Mouse (Mus musculus) embryonic facial prominence, embryonic 10.5 days (tissue): ENCODE measurements at regions not wholly inside any gene's neighbourhood (a gene's known extent, or its start where the extent isn't known, plus 50 kb on each side); places are given as distances from the start of the nearest gene placed in this dataset.
A peak's percentile ranks its signal among the peaks of the same experiment; 100 is the strongest.
"Not testable (repeated sequence)": the region's sequence is repeated elsewhere in the genome, so short reads cannot be mapped to it uniquely, and the experiment has no call there.

Experiments used
- DNase-seq: peaks from one replicate; pipeline ENCODE4 v3.0.0-alpha.2; 2017; ENCODE audit warnings: low spot score
- H3K27ac ChIP-seq: fragments of 300-500 bp; sonication (generic); replicated peaks from 2 replicates; pipeline ENCODE4 v1.5.1; 2016; ENCODE audit warnings: mild to moderate bottlenecking
- H3K27me3 ChIP-seq: fragments of 300-500 bp; sonication (generic); replicated peaks from 2 replicates; pipeline ENCODE4 v1.6.1; 2016; ENCODE audit warnings: low read depth, mild to moderate bottlenecking; ENCODE audit not compliant: poor library complexity, severe bottlenecking
- H3K36me3 ChIP-seq: fragments of 300-500 bp; sonication (generic); replicated peaks from 2 replicates; pipeline ENCODE4 v1.6.1; 2016; ENCODE audit warnings: mild to moderate bottlenecking, moderate library complexity
- H3K4me1 ChIP-seq: fragments of 300-500 bp; sonication (generic); 2 replicates; pipeline ENCODE4 v1.6.1; 2016
- H3K4me3 ChIP-seq: fragments of 300-500 bp; sonication (generic); 2 replicates; pipeline ENCODE4 v1.5.1; 2016; ENCODE audit warnings: mild to moderate bottlenecking, moderate library complexity
- H3K9me3 ChIP-seq: fragments of 300-500 bp; sonication (generic); 2 replicates; pipeline ENCODE4 v1.6.1; 2016; ENCODE audit warnings: mild to moderate bottlenecking
- WGBS: fragments of 180-500 bp; shearing (Covaris S2); methylation state at CpG from one replicate; pipeline ENCODE4 v1.1.7; 2016; 5-methylcytosine and 5-hydroxymethylcytosine counted together

DNA sequence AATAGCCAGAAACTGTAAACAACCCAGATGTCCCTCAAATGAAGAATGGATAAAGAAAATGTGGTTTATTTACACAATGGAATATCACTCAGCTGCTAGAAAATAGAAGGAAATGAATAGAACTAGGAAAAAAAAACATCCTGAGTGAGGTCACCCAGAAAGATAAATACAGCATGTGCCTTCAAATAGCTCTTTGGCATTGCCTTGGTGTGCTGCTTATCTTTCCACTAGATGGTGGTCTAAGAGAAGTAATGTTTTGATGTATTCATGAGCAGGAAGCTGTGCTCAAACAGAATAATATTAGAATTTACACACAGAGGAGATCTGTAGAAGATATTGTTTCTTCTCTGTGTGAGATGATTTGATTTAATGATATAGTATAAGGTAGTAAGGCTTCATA lies 78.8 kb downstream of the Zfp619 start:
- Histone ChIP-seq H3K27me3 (no peaks in the 10 kb centered on the region), H3K9me3 (no peaks in the 10 kb centered on the region), H3K27ac (no peak overlapping the region), H3K4me1 (no peaks in the 10 kb centered on the region), H3K36me3 (no peaks in the 10 kb centered on the region), H3K4me3 (no peak overlapping the region)
- DNase-seq, result no peak

DNA sequence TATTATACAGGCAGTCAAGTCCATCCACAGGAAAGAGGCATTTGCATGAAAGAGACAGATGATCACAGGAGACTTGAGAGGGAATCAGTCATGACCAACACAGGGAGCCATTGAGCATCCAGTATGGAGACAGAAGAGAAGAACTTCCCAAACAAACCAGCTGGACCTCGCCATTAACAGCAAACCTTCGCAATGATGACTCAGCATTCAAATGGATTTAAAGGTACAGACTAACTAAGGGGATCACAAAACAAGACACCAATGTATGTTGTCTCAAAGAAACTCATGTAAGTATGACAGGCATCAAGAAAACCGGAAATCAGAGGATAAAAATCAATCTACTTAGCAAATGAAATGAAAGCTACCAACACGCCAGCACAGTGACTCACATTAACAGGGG lies 96.2 kb downstream of the Zfp619 start:
- H3K27ac ChIP-seq, result no peak overlapping the region
- no peak for DNase-seq
- no peak overlapping the region for H3K4me3 ChIP-seq
- H3K9me3 ChIP-seq, result no peaks in the 10 kb centered on the region
- no peaks in the 10 kb centered on the region for H3K4me1 ChIP-seq
- no peaks in the 10 kb centered on the region for H3K27me3 ChIP-seq
- H3K36me3 ChIP-seq, result no peaks in the 10 kb centered on the region
- 82% methylated on average over 4 of the region's 4 CpGs for WGBS

DNA sequence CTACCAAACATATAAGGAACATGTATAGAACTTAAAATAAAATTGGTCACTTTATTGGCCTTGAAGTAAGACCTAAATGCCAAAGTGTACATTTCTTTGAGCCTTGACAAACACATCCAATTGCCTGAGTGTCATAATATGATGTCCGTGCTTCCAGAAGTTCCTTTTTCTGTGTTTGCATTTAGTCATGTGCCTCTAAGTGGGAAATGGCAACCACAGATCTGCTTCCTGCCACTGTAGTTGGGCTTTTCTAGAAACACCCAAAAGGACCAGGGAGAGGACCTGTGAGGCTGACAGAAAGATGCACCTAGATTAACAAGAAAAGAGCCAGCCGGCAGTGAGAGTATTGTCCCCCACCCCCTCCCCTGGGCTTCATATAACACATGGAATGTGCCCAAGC lies 97.5 kb downstream of the Zfp619 start:
- Histone ChIP-seq H3K4me1 (no peaks in the 10 kb centered on the region), H3K36me3 (no peaks in the 10 kb centered on the region), H3K9me3 (no peaks in the 10 kb centered on the region), H3K4me3 (no peak overlapping the region), H3K27ac (no peak overlapping the region), H3K27me3 (no peaks in the 10 kb centered on the region)
- no peak for DNase-seq
- WGBS, result 87% methylated on average over 2 of the region's 2 CpGs

DNA sequence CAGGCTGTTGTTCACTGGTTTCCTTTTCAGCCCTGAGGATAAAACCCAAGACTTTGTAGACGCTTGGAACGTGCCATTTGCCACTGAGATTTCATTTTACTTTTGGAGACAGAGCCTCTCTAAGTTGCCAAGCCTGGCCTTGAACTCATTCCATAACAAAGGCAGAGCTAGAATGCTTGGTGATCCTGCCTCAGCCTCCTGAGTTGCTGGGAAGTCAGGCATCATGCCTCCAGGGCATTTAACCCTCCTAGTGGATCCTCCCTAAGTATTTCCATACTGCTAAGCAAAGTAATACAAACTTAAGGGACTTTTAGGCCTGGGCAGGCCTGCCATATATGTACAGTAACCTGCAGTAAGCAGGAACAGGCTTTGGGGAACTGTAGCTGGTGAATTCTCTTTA lies 104.2 kb downstream of the Zfp619 start:
- H3K36me3 ChIP-seq, result no peaks in the 10 kb centered on the region
- H3K27ac ChIP-seq, result no peak overlapping the region
- 86% methylated on average over 2 of the region's 2 CpGs for WGBS
- H3K4me3 ChIP-seq, result no peak overlapping the region
- no peak for DNase-seq
- no peaks in the 10 kb centered on the region for H3K9me3 ChIP-seq
- no peaks in the 10 kb centered on the region for H3K4me1 ChIP-seq
- no peaks in the 10 kb centered on the region for H3K27me3 ChIP-seq

DNA sequence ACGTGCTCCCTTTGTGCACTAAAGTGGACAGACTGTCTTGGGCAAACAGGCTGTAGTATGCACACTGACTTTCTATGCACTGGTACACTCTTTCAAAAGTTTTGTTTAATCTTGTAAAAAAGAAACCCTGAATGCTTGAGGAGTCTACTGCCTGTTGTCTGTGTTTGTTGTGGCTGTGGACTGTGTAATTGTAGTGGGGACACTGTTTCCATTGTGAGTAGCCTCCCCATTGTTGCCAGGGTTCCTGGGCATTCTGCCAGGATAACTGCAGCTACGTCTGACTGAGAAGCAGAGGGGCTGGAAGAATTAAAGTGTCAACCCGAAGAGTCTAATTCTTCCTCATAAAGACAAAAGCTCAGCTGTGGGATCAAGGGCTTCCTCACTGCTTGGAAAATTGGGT lies 115.3 kb downstream of the Zfp619 start:
- Histone ChIP-seq H3K27ac (no peak overlapping the region), H3K4me3 (no peak overlapping the region), H3K27me3 (no peaks in the 10 kb centered on the region), H3K4me1 (no peaks in the 10 kb centered on the region), H3K9me3 (no peaks in the 10 kb centered on the region), H3K36me3 (no peaks in the 10 kb centered on the region)
- no peak for DNase-seq
- 52% methylated on average over 3 of the region's 3 CpGs for WGBS

DNA sequence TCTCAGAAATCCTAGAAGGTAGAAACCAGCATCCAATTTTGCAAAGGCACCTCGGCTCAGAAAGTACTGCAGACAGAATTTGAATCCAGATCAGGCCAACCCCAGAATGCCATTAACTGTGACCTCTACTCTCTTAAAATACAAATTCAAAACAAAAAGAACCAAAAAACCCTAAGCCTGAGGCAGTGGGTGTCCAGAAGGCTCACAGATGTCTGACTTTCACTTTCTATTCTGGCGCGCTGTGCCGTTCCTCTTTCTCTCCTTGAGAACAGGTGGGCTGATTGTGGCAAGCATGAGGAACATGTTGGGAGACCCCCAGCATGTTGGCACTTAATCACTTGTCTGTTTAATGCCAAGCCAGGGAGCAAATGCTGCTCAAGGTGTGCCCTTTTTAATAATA lies 124.8 kb downstream of the Zfp619 start:
- H3K9me3 ChIP-seq, result no peaks in the 10 kb centered on the region
- no peak overlapping the region for H3K4me3 ChIP-seq
- no peaks in the 10 kb centered on the region for H3K36me3 ChIP-seq
- H3K4me1 ChIP-seq, result no peaks in the 10 kb centered on the region
- H3K27ac ChIP-seq, result no peak overlapping the region
- 92% methylated on average over 4 of the region's 4 CpGs for WGBS
- no peaks in the 10 kb centered on the region for H3K27me3 ChIP-seq
- no peak for DNase-seq

DNA sequence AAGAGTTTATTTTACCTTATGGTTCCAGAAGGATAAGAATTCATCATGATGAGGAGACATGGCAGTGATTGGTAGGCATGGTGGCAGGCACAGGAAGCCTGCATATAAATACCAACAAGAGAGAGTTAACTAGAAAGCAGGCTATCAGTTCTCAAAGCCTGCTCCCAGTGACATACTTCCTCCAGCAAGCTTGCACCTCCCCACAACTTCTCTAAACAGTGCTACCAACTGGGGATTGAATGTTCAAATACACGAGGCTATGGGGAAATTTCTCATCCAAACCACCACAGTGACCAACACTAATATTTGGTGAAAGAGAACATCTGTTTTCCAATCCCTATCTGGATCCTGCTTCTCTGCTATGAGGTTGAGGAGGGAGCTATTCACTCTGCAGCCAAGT lies 125.8 kb downstream of the Zfp619 start:
- 60% methylated on average over 1 of the region's 1 CpGs for WGBS
- Histone ChIP-seq H3K4me3 (no peak overlapping the region), H3K27me3 (no peaks in the 10 kb centered on the region), H3K9me3 (no peaks in the 10 kb centered on the region), H3K36me3 (no peaks in the 10 kb centered on the region), H3K27ac (no peak overlapping the region), H3K4me1 (no peaks in the 10 kb centered on the region)
- no peak for DNase-seq

DNA sequence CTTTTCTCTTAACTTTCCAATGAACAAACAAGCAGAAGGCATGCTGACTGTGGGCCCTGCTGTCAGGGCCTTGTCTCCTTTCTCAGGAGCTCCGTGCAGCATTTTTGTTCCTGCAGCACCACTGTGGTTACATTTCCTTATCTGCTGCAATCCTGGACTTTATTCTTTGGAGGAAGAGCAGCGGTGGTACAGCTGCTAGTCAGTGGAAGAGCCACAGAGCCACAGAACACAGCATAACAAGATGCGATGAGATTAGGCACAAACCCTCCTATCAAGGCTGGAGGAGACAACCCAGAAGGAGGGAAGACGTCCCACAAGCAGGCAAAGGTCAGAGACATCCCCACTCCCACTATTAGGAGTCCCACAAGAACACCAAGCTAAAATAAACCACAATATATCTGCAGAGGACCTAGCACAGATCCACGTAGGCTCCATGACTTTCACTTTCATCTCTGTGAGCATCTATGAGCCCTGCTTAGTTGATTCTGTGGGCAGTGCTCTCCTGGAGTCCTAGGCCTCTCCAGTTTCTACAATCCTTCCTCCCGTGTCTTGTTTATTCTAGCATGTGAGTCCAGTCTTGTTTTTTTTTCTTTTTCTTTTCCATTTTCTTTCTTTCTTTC lies 133.0 kb downstream of the Zfp619 start:
- no peak for DNase-seq
- no peak overlapping the region for H3K27ac ChIP-seq
- no peaks in the 10 kb centered on the region for H3K9me3 ChIP-seq
- H3K36me3 ChIP-seq, result no peaks in the 10 kb centered on the region
- H3K4me1 ChIP-seq, result no peaks in the 10 kb centered on the region
- WGBS, result 76% methylated on average over 6 of the region's 6 CpGs
- H3K4me3 ChIP-seq, result no peak overlapping the region
- H3K27me3 ChIP-seq, result no peaks in the 10 kb centered on the region

DNA sequence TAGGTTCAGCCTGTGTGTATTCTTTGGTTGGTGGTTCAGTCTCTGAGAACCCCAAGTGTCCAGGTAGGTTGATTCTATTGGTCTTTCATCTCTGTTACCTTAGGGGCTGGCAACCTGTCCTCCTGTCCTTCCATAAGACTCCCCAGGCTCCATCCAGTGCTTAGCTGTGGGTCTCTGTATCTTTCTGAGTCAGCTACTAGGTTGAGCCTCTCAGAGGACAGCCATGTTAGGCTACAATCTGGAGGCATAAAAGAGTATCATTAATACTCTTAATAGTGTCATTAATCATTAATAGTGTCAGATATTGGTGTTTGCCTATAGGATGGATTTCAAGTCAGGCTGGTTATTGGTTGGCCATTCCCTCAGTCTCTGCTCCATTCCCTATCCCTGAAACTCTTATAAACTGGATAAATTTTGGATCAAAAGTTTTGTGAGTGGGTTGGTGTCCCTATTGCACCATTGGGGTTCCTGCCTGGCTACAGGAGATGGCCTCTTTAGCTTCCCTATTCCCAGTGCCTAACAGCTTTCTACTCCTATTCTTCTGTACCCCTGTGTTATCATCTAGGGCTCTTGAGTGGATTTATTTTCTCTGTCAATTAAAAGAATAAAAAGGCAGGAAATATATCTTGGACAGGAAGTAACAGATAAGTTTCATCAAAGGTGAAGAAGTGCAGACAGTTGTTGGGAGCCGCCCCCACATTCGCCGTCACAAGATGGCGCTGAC lies 137.2 kb downstream of the Zfp619 start:
- peak overlapping the region; percentile 32; the same call in 1 of the 2 replicates for H3K4me3 ChIP-seq
- H3K9me3 ChIP-seq, result no peaks in the 10 kb centered on the region
- DNase-seq, result peak; percentile 20
- peaks cover 8% of the 10 kb centered on the region for H3K4me1 ChIP-seq
- no peaks in the 10 kb centered on the region for H3K36me3 ChIP-seq
- H3K27ac ChIP-seq, result peak overlapping the region; percentile 37
- 19% methylated on average over 4 of the region's 4 CpGs for WGBS
- H3K27me3 ChIP-seq, result no peaks in the 10 kb centered on the region

DNA sequence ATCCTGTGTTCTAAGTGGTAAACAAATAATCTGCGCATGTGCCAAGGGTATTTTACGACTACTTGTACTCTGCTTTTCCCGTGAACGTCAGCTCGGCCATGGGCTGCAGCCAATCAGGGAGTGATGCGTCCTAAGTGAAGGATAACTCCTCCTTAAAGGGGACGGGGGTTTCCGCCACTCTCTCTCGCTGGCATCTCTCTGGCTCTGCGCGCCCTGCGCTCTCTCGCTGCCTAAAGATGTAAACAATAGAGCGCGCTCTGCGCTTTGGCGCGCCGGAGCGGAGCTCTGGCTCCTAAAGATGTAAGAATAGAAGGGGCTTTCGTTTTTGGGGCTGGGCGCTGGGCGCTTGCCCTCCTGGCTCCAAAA lies 137.7 kb downstream of the Zfp619 start:
- peak overlapping the region; percentile 87 for H3K27ac ChIP-seq
- H3K27me3 ChIP-seq, H3K9me3 ChIP-seq, H3K36me3 ChIP-seq, H3K4me1 ChIP-seq: not testable (repeated sequence)
- DNase-seq, result peak; percentile 45
- peak overlapping the region; percentile 60 for H3K4me3 ChIP-seq
- whole genome bisulfite sequencing, result 16% methylated on average over 23 of the region's 23 CpGs

DNA sequence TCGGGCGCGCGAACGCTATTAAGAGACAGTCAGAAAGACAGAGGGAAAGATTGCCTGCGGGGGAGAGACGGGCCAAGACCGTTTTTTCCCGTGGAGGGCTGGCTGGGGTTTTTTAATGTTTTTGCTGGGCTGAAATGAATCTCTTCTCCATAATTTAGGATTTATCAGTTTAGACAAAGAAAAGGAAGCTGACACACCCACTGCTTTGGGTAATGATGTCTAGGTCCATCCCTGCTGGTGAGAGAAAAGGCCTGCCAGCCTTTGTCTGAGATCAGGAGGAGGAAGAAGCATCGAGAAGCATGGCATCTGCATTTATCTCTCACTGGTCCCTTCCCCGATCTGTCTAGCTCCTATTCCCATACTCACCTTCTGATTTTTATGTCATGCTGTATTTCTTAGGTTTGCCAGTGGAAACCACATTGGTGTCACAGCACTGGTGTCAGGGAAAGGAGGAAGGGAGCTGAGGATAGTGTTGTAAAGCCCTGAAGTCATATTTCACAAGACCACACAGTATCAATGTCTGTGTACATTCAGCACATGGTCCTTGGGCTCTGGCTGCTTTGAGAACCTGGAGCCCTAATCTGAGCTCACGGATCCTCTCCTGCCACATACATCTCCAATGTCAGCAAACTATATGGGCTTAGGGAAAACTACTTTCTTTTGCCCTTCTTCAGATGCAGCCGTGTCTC lies 138.3 kb downstream of the Zfp619 start:
- H3K27ac ChIP-seq, result peak overlapping the region; percentile 87
- 41% methylated on average over 13 of the region's 13 CpGs for WGBS
- peaks cover 8% of the 10 kb centered on the region for H3K4me1 ChIP-seq
- peak; percentile 24 for DNase-seq
- H3K4me3 ChIP-seq, result peak overlapping the region; percentile 60
- H3K36me3 ChIP-seq, result no peaks in the 10 kb centered on the region
- no peaks in the 10 kb centered on the region for H3K9me3 ChIP-seq
- no peaks in the 10 kb centered on the region for H3K27me3 ChIP-seq

DNA sequence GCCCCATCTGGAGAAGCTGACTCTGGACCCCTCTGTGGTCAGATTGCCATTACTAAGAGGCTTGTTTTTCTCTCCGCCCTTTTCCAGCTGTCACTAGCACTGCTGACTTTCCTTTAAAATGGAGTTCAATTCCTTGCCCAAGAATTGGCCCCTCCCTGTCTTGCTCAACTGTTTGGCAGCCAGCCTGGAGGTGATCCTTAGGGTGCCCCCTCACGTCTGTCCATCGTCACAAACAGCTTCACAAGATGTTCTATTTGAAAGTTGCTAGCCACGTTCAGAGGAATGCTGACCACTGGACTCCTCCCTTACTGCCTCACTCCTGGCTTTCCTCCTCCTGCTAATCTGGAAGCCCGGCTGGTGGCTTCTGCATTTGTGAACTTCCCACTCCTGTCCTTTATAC lies 142.0 kb downstream of the Zfp619 start:
- no peaks in the 10 kb centered on the region; the same call in 1 of the 2 replicates for H3K9me3 ChIP-seq
- H3K4me1 ChIP-seq, result peaks cover 8% of the 10 kb centered on the region
- no peak for DNase-seq
- H3K27ac ChIP-seq, result no peak overlapping the region
- no peaks in the 10 kb centered on the region for H3K27me3 ChIP-seq
- no peak overlapping the region for H3K4me3 ChIP-seq
- WGBS, result 40% methylated on average over 5 of the region's 5 CpGs
- H3K36me3 ChIP-seq, result no peaks in the 10 kb centered on the region
